Mouse (Mus musculus) hindbrain, embryonic 11.5 days (tissue): ENCODE measurements around the gene Golph3. TPM values are rescaled to one million over a fixed set of nuclear protein-coding genes. Genes with fewer than 3 reads are reported as not detected.
A peak's percentile ranks its signal among the peaks of the same experiment; 100 is the strongest.

Experiments used
- ATAC-seq: fragments of 200-750 bp; cut with Nextera tagmentation; 2 replicates; pipeline ENCODE4 v1.8.0; 2017; ENCODE audit warnings: mild to moderate bottlenecking, moderate TSS enrichment, moderate library complexity; ENCODE audit not compliant: low FRiP score
- DNase-seq: peaks from one replicate; pipeline ENCODE4 v3.0.0-alpha.2; 2015; ENCODE audit warnings: low spot score
- H3K27ac ChIP-seq: fragments of 300-500 bp; sonication (generic); 2 replicates; pipeline ENCODE4 v1.5.1; 2014; ENCODE audit warnings: mild to moderate bottlenecking, low read depth, low read length
- H3K27me3 ChIP-seq: fragments of 300-500 bp; sonication (generic); 2 replicates; pipeline ENCODE4 v1.6.1; 2014; ENCODE audit warnings: mild to moderate bottlenecking, low read length, moderate library complexity, mixed read lengths; ENCODE audit not compliant: control insufficient read depth, insufficient read depth
- H3K36me3 ChIP-seq: fragments of 300-500 bp; sonication (generic); 2 replicates; pipeline ENCODE4 v1.6.1; 2014; ENCODE audit warnings: mild to moderate bottlenecking, low read length, moderate library complexity, mixed read lengths; ENCODE audit not compliant: control insufficient read depth, insufficient read depth
- H3K4me1 ChIP-seq: fragments of 300-500 bp; sonication (generic); replicated peaks from 2 replicates; pipeline ENCODE4 v1.6.1; 2014; ENCODE audit warnings: low read length, mixed read lengths; ENCODE audit not compliant: control insufficient read depth, insufficient read depth
- H3K4me2 ChIP-seq: fragments of 300-500 bp; sonication (generic); replicated peaks from 2 replicates; pipeline ENCODE4 v1.6.1; 2014; ENCODE audit warnings: mild to moderate bottlenecking, low read depth, low read length
- H3K4me3 ChIP-seq: fragments of 300-500 bp; sonication (generic); 2 replicates; pipeline ENCODE4 v1.5.1; 2014; ENCODE audit warnings: low read depth, low read length
- H3K9ac ChIP-seq: fragments of 300-500 bp; sonication (generic); 2 replicates; pipeline ENCODE4 v1.6.1; 2014; ENCODE audit warnings: low read depth, low read length
- H3K9me3 ChIP-seq: fragments of 300-500 bp; sonication (generic); 2 replicates; pipeline ENCODE4 v1.6.1; 2016; ENCODE audit warnings: low read length; ENCODE audit not compliant: control insufficient read depth
- WGBS: fragments of 180-500 bp; shearing (Covaris S2); extraction: QIAGEN DNeasy Blood & Tissue Kit; methylation state at CpG from one replicate; pipeline ENCODE4 v1.1.7; 2014; 5-methylcytosine and 5-hydroxymethylcytosine counted together
- polyA plus RNA-seq: library from polyadenylated mRNA; unstranded; fragments of >200 nt; fragmentation: Nextera tagmentation; extraction: Ambion mirVana; gene quantifications from 2 replicates; pipeline ENCODE4 v1.2.1, GENCODE M21; 2014

The Golph3 gene
- 110 TPM in 2 replicates for polyA plus RNA-seq

- DNase-seq: peak; percentile 99
- Histone ChIP-seq H3K4me1 (no peaks in the 10 kb centered on the region), H3K27me3 (no peaks in the 10 kb centered on the region), H3K4me2 (peak within 1 kb of the TSS; percentile 80), H3K9ac (peak within 1 kb of the TSS; percentile 95), H3K9me3 (no peaks in the 10 kb centered on the region), H3K36me3 (no peaks in the 10 kb centered on the region), H3K27ac (peak within 1 kb of the TSS; percentile 92), H3K4me3 (peak within 1 kb of the TSS; percentile 98)
- peak; percentile 97 for ATAC-seq
- WGBS: under 1% methylated on average over 69 of the region's 74 CpGs
Observed at GRCm38 (mm10) chr15:12321091-12321787, at the start of gene Golph3. Gene Golph3, plus strand, starts transcription at chr15:12321450.

- no peak overlapping the region for H3K4me2 ChIP-seq
- H3K4me3 ChIP-seq: no peak overlapping the region
- no peaks in the 10 kb centered on the region for H3K4me1 ChIP-seq
- no peak overlapping the region for H3K27ac ChIP-seq
- WGBS: 88% methylated on average over 12 of the region's 12 CpGs
- H3K9ac ChIP-seq: no peak overlapping the region
- no peaks in the 10 kb centered on the region for H3K9me3 ChIP-seq
- no peak for ATAC-seq
- no peak for DNase-seq
- H3K27me3 ChIP-seq: no peaks in the 10 kb centered on the region
- 0 out of 2 replicates have a peak, but pooled peaks cover 2% of the 10 kb centered on the region for H3K36me3 ChIP-seq
Observed at GRCm38 (mm10) chr15:12273325-12274052, 47.8 kb upstream of the Golph3 start.

GRCm38 (mm10) chr15:12274053-12274769 lies 47.0 kb upstream of the Golph3 start:
- ATAC-seq: no peak

DNA sequence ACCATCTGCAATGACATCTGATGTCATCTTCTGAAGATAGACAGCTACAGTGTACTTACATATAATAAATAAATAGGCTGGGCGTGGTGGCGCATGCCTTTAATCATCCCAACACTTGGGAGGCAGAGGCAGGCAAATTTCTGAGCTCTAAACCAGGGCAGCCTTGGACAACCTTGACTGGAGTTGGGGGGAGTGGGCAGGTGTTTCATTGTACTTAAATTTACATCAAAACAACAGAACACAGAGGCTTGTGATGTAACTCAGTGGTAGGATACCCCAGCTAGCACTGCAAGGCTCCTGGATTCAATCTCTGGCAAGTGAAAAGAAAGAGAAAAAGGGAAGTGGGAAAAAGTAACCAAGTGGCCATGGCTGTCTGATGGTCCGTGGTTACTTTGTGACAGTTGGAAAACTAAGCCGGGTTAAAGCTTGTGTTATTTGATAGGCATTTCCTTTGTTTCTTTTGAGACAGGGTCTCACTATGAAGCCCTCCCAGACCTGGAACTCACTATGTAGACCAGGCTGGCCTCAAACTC lies 46.1 kb upstream of the Golph3 start:
- Histone ChIP-seq H3K9ac (no peak overlapping the region), H3K27ac (no peak overlapping the region), H3K4me3 (no peak overlapping the region), H3K27me3 (no peaks in the 10 kb centered on the region), H3K4me2 (no peak overlapping the region), H3K9me3 (no peaks in the 10 kb centered on the region), H3K4me1 (no peaks in the 10 kb centered on the region), H3K36me3 (no peaks in the 10 kb centered on the region)
- DNase-seq: no peak
- WGBS: 86% methylated on average over 4 of the region's 4 CpGs
- no peak for ATAC-seq

More at GRCm38 (mm10) chr15:12274053-12274769, 47.0 kb upstream of the Golph3 start:
- Histone ChIP-seq H3K27ac (no peak overlapping the region), H3K4me1 (no peaks in the 10 kb centered on the region), H3K9me3 (no peaks in the 10 kb centered on the region), H3K9ac (no peak overlapping the region), H3K4me3 (no peak overlapping the region), H3K27me3 (no peaks in the 10 kb centered on the region), H3K36me3 (no peaks in the 10 kb centered on the region), H3K4me2 (no peak overlapping the region)
- 67% methylated on average over 4 of the region's 4 CpGs for WGBS
- DNase-seq: no peak

DNA sequence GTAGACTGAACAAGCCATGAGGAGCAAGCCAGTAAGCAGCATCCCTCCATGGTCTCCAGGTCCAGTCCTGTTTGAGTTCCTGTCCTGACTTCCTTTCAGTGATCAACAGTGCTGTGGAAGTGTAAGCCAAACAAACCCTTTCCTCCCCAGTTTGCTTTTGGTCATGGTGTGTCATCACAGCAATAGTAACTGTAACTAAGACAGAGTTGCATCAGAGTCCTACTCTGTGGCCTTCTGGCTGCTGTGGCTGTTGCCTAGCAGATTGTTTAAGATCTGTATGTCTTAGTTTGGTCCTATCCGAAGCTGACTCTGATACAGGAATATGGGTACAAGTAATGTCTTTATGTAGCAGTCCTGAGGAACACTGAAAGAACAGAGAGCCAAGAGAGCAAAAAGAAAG lies 41.4 kb upstream of the Golph3 start:
- H3K4me1 ChIP-seq: no peaks in the 10 kb centered on the region
- H3K36me3 ChIP-seq: no peaks in the 10 kb centered on the region
- H3K27ac ChIP-seq: no peak overlapping the region
- H3K27me3 ChIP-seq: no peaks in the 10 kb centered on the region
- DNase-seq (no peak), ATAC-seq (no peak)
- 88% methylated on average over 1 of the region's 1 CpGs for WGBS
- no peak overlapping the region for H3K4me3 ChIP-seq
- no peak overlapping the region for H3K4me2 ChIP-seq
- H3K9ac ChIP-seq: no peak overlapping the region
- H3K9me3 ChIP-seq: no peaks in the 10 kb centered on the region

DNA sequence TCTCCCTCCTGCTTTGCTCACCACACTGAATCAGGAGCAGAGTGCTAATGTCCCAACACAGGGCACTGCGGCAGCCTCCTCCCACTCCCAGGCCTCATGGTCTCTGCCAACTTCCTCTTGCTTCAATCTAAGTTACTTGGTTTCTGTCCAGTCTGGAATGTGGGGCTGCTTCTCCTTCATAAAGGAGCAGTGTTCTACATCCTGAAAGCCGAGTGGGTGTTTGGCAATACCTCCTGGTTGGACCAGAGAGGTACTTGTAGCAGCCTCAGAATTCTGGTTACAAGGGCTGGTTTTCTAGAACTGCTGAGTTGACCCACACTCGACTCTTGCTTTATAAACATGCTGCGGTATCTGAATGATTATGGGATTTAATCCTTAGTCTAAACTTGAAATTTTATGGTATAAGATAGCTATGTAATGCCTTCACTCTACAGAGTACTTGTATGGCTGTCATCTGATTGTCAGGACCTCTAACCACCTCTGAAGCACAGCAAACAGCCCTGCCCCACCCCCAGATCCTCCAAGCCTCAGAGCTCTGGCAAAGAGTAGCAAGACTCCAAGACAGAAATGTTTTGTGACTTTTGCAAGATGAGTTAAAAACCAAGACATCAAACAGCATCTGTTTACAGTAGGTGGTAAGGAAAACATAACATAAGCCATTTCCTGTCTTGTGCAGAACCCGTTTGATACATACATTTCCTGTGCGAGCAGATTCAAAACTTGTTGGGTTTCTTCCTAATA lies 36.3 kb upstream of the Golph3 start:
- H3K36me3 ChIP-seq: no peaks in the 10 kb centered on the region
- H3K4me1 ChIP-seq: no peaks in the 10 kb centered on the region
- ATAC-seq: no peak

DNA sequence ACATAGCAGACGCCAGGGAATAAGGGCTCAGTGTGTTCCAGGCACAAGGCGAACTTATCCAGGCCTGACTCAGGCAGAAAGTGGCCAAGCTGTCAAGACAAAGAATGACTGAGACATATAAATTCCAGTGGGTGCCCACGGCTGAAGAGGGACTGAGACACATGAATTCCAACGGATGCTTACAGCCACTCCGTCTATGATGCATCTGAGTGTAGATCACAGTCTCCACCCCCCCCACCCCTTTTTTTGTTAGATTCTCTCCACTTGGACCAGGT lies 35.8 kb upstream of the Golph3 start:
- Histone ChIP-seq H3K27ac (no peak overlapping the region), H3K4me1 (no peaks in the 10 kb centered on the region), H3K9ac (no peak overlapping the region), H3K4me2 (no peak overlapping the region), H3K27me3 (no peaks in the 10 kb centered on the region), H3K9me3 (no peaks in the 10 kb centered on the region), H3K36me3 (no peaks in the 10 kb centered on the region), H3K4me3 (no peak overlapping the region)
- DNase-seq (no peak), ATAC-seq (no peak)
- 83% methylated on average over 5 of the region's 5 CpGs for WGBS

More for the DNA sequence above, 36.3 kb upstream of the Golph3 start:
- Histone ChIP-seq H3K4me3 (no peak overlapping the region), H3K9ac (no peak overlapping the region), H3K4me2 (no peak overlapping the region), H3K27ac (no peak overlapping the region), H3K27me3 (no peaks in the 10 kb centered on the region), H3K9me3 (no peaks in the 10 kb centered on the region)
- no peak for DNase-seq
- 83% methylated on average over 6 of the region's 6 CpGs for WGBS

DNA sequence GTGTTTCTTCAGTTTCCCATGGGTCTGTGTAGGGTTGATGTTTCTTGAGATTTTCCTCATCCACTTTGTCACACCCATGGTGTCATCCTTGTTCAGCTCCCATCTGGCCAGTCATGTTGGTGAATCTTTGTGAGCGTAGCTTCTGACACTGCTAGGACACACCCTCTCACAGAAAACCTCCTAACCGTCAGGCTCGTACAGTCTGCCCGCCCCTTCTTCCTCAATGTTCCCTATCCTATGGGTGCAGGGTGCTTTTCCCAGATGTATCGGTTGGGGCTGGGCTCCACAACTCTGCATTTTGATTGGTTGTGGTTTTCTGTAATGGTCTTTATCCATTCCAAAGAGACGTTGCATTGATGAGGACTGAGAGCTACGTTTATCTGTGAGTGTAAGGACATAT lies 30.9 kb upstream of the Golph3 start:
- ATAC-seq (no peak), DNase-seq (no peak)
- no peak overlapping the region for H3K9ac ChIP-seq
- 85% methylated on average over 7 of the region's 7 CpGs for WGBS
- no peaks in the 10 kb centered on the region for H3K36me3 ChIP-seq
- no peak overlapping the region for H3K4me2 ChIP-seq
- H3K27me3 ChIP-seq: no peaks in the 10 kb centered on the region
- no peak overlapping the region for H3K27ac ChIP-seq
- H3K9me3 ChIP-seq: no peaks in the 10 kb centered on the region
- H3K4me3 ChIP-seq: no peak overlapping the region
- H3K4me1 ChIP-seq: no peaks in the 10 kb centered on the region
